ENCODE assay signal across 8 mouse cellular contexts in genomic region chr7:70279927-70280642, GRCm38 (mm10).
DNase-seq lines count a peak whose midpoint lies in the region; ATAC-seq and TF ChIP-seq lines count a peak whose summit lies in the region.

No protein-coding gene starts in this region.

- H3K27ac ChIP-seq in kidney, embryonic 14.5 days (ENCODE audit: low read depth, low read length): no peak overlapping the region
- H3K27ac ChIP-seq in embryonic facial prominence, embryonic 14.5 days (replicated peaks; ENCODE audit: low read depth, low read length): no peak overlapping the region
- H3K27ac ChIP-seq in intestine, postnatal 0 days (ENCODE audit: low read depth, low read length): no peak overlapping the region
- no peak overlapping the region for H3K27ac ChIP-seq in neural tube, embryonic 11.5 days (ENCODE audit: low read depth, low read length)

- 1% methylated on average over 31 of the region's 31 CpGs for WGBS in kidney, embryonic 14.5 days
- under 1% methylated on average over 30 of the region's 31 CpGs for WGBS in embryonic facial prominence, embryonic 14.5 days
- WGBS in intestine, postnatal 0 days: 2% methylated on average over 30 of the region's 31 CpGs
- 1% methylated on average over 31 of the region's 31 CpGs for WGBS in neural tube, embryonic 11.5 days

- H3K4me3 ChIP-seq in kidney, embryonic 14.5 days (ENCODE audit: low read length): peak overlapping the region; percentile 37
- H3K4me3 ChIP-seq in embryonic facial prominence, embryonic 14.5 days (ENCODE audit: low read depth, low read length): peak overlapping the region; percentile 31
- H3K4me3 ChIP-seq in intestine, postnatal 0 days (ENCODE audit: low read depth, low read length): peak overlapping the region; percentile 22
- H3K4me3 ChIP-seq in neural tube, embryonic 11.5 days (ENCODE audit: low read depth, low read length): peak overlapping the region; percentile 23

- H3K27me3 ChIP-seq in kidney, embryonic 14.5 days (ENCODE audit: control insufficient read depth, insufficient read depth, low read length): peaks cover 48% of the 10 kb centered on the region
- peaks cover 80% of the 10 kb centered on the region for H3K27me3 ChIP-seq in embryonic facial prominence, embryonic 14.5 days (replicated peaks; ENCODE audit: control insufficient read depth, insufficient read depth, low read length)
- H3K27me3 ChIP-seq in intestine, postnatal 0 days (replicated peaks; ENCODE audit: control insufficient read depth, insufficient read depth, low read length): peaks cover 74% of the 10 kb centered on the region
- peaks cover 63% of the 10 kb centered on the region for H3K27me3 ChIP-seq in neural tube, embryonic 11.5 days (ENCODE audit: control insufficient read depth, insufficient read depth, low read length)

- no peak for TF ChIP-seq CTCF in intestine, postnatal 0 days (IDR thresholded peaks at IDR 0.05; ENCODE audit: low read depth)

- peaks cover 11% of the 10 kb centered on the region; the same call in 1 of the 2 replicates for H3K4me1 ChIP-seq in kidney, embryonic 14.5 days (ENCODE audit: control insufficient read depth, insufficient read depth, low read length)
- H3K4me1 ChIP-seq in embryonic facial prominence, embryonic 14.5 days (ENCODE audit: control insufficient read depth, insufficient read depth, low read length): peaks cover 13% of the 10 kb centered on the region; the same call in 1 of the 2 replicates
- no peaks in the 10 kb centered on the region for H3K4me1 ChIP-seq in intestine, postnatal 0 days (replicated peaks; ENCODE audit: control insufficient read depth, insufficient read depth, low read length)
- peaks cover 8% of the 10 kb centered on the region for H3K4me1 ChIP-seq in neural tube, embryonic 11.5 days (ENCODE audit: control insufficient read depth, insufficient read depth, low read length)

- no peak overlapping the region for H3K9ac ChIP-seq in kidney, embryonic 14.5 days (ENCODE audit: low read depth, low read length)
- no peak overlapping the region for H3K9ac ChIP-seq in embryonic facial prominence, embryonic 14.5 days (ENCODE audit: low read depth, low read length)
- H3K9ac ChIP-seq in intestine, postnatal 0 days (ENCODE audit: low read depth, low read length): no peak overlapping the region
- H3K9ac ChIP-seq in neural tube, embryonic 11.5 days (ENCODE audit: low read length): 0 out of 2 replicates have a peak overlapping the region, but pooled peaks have one; percentile 5

- H3K4me2 ChIP-seq in kidney, embryonic 14.5 days (replicated peaks; ENCODE audit: low read depth, low read length): peak overlapping the region; percentile 52
- peak overlapping the region; percentile 56 for H3K4me2 ChIP-seq in embryonic facial prominence, embryonic 14.5 days (ENCODE audit: low read depth, low read length)
- peak overlapping the region; percentile 47 for H3K4me2 ChIP-seq in intestine, postnatal 0 days (replicated peaks; ENCODE audit: low read depth)
- H3K4me2 ChIP-seq in neural tube, embryonic 11.5 days (ENCODE audit: low read depth): peak overlapping the region; percentile 31

- H3K36me3 ChIP-seq in kidney, embryonic 14.5 days (ENCODE audit: control insufficient read depth, insufficient read depth, low read length): no peaks in the 10 kb centered on the region
- H3K36me3 ChIP-seq in embryonic facial prominence, embryonic 14.5 days (ENCODE audit: control insufficient read depth, insufficient read depth, low read length): no peaks in the 10 kb centered on the region
- no peaks in the 10 kb centered on the region for H3K36me3 ChIP-seq in intestine, postnatal 0 days (ENCODE audit: control insufficient read depth, insufficient read depth)
- H3K36me3 ChIP-seq in neural tube, embryonic 11.5 days (ENCODE audit: control insufficient read depth, insufficient read depth, low read length): no peaks in the 10 kb centered on the region

- no peak for DNase-seq in kidney, adult 11 months
- no peak for DNase-seq in embryonic facial prominence, embryonic 14.5 days (ENCODE audit: low spot score)
- peak; percentile 35 for DNase-seq in neural tube, embryonic 11.5 days (ENCODE audit: low spot score)
- DNase-seq in spleen, adult 12 weeks (ENCODE audit: low spot score): no peak
- DNase-seq in right cerebral cortex, postnatal 25 days: no peak
- no peak for DNase-seq in layer of hippocampus, postnatal 36 days

- H3K9me3 ChIP-seq in kidney, embryonic 14.5 days (ENCODE audit: control insufficient read depth, low read length): no peaks in the 10 kb centered on the region
- H3K9me3 ChIP-seq in embryonic facial prominence, embryonic 14.5 days (ENCODE audit: control insufficient read depth, low read length): no peaks in the 10 kb centered on the region
- H3K9me3 ChIP-seq in intestine, postnatal 0 days (ENCODE audit: control insufficient read depth): no peaks in the 10 kb centered on the region
- no peaks in the 10 kb centered on the region for H3K9me3 ChIP-seq in neural tube, embryonic 11.5 days (ENCODE audit: control insufficient read depth, low read length)

- no peak; the same call in 1 of the 2 replicates for ATAC-seq in kidney, embryonic 14.5 days (ENCODE audit: low FRiP score, low TSS enrichment)
- no peak for ATAC-seq in embryonic facial prominence, embryonic 14.5 days (ENCODE audit: low read depth)
- no peak for ATAC-seq in intestine, postnatal 0 days
- no peak for ATAC-seq in neural tube, embryonic 11.5 days (ENCODE audit: insufficient read depth, low FRiP score, low TSS enrichment)
